ENCODE assay signal across 8 mouse cellular contexts in genomic region chr10:120735722-120736507, GRCm38 (mm10).
DNase-seq lines count a peak whose midpoint lies in the region; ATAC-seq and TF ChIP-seq lines count a peak whose summit lies in the region.

No protein-coding gene starts in this region.

- H3K27me3 ChIP-seq in heart, embryonic 10.5 days (ENCODE audit: insufficient read depth, poor library complexity, severe bottlenecking) = no peaks in the 10 kb centered on the region
- H3K27me3 ChIP-seq in hindbrain, embryonic 12.5 days = no peaks in the 10 kb centered on the region; the same call in 1 of the 2 replicates
- H3K27me3 ChIP-seq in midbrain, embryonic 12.5 days = peaks cover 27% of the 10 kb centered on the region

- H3K9ac ChIP-seq in hindbrain, embryonic 12.5 days = peak overlapping the region; percentile 32
- H3K9ac ChIP-seq in midbrain, embryonic 12.5 days (replicated peaks) = peak overlapping the region; percentile 28

- H3K4me3 ChIP-seq in heart, embryonic 10.5 days = peak overlapping the region; percentile 53
- H3K4me3 ChIP-seq in hindbrain, embryonic 12.5 days = peak overlapping the region; percentile 24
- peak overlapping the region; percentile 35 for H3K4me3 ChIP-seq in midbrain, embryonic 12.5 days
- H3K4me3 ChIP-seq in left cerebral cortex, adult 2 months = no peak overlapping the region

- 5% methylated on average over 25 of the region's 25 CpGs for WGBS in heart, embryonic 10.5 days
- WGBS in hindbrain, embryonic 12.5 days = 7% methylated on average over 25 of the region's 25 CpGs
- 4% methylated on average over 25 of the region's 25 CpGs for WGBS in midbrain, embryonic 12.5 days

- intact Hi-C loops in heart, postnatal 25 days (cut with DNase I) = no loop called here
- intact Hi-C loops in gastrocnemius, postnatal 36 days (cut with DNase I) = no loop called here
- intact Hi-C loops in left cerebral cortex, adult 2 months (cut with DNase I) = no loop called here

- TF ChIP-seq CTCF in left cerebral cortex, adult 2 months (IDR thresholded peaks at IDR 0.05) = no peak

- DNase-seq in heart, embryonic 10.5 days (ENCODE audit: low spot score) = no peak
- DNase-seq in heart, postnatal 25 days (ENCODE audit: low spot score) = no peak
- DNase-seq in embryo, embryonic 10 days (ENCODE audit: low spot score) = peak; percentile 42
- DNase-seq in layer of hippocampus, postnatal 36 days = no peak
- DNase-seq in gastrocnemius, postnatal 36 days = no peak
- DNase-seq in left cerebral cortex, adult 2 months (ENCODE audit: extremely low spot score in 1 of 2, low spot score in 2 of 2) = no peak

- peak overlapping the region; percentile 47 for H3K27ac ChIP-seq in heart, embryonic 10.5 days
- H3K27ac ChIP-seq in hindbrain, embryonic 12.5 days = no peak overlapping the region
- no peak overlapping the region for H3K27ac ChIP-seq in midbrain, embryonic 12.5 days (replicated peaks)
- no peak overlapping the region for H3K27ac ChIP-seq in left cerebral cortex, adult 2 months

- H3K4me1 ChIP-seq in heart, embryonic 10.5 days = peaks cover 15% of the 10 kb centered on the region
- peaks cover 17% of the 10 kb centered on the region for H3K4me1 ChIP-seq in hindbrain, embryonic 12.5 days
- peaks cover 18% of the 10 kb centered on the region for H3K4me1 ChIP-seq in midbrain, embryonic 12.5 days

- no peaks in the 10 kb centered on the region for H3K36me3 ChIP-seq in heart, embryonic 10.5 days
- H3K36me3 ChIP-seq in hindbrain, embryonic 12.5 days = no peaks in the 10 kb centered on the region
- no peaks in the 10 kb centered on the region for H3K36me3 ChIP-seq in midbrain, embryonic 12.5 days

- H3K9me3 ChIP-seq in heart, embryonic 10.5 days = no peaks in the 10 kb centered on the region
- H3K9me3 ChIP-seq in hindbrain, embryonic 12.5 days (replicated peaks) = no peaks in the 10 kb centered on the region
- no peaks in the 10 kb centered on the region for H3K9me3 ChIP-seq in midbrain, embryonic 12.5 days

- ATAC-seq in hindbrain, embryonic 12.5 days (ENCODE audit: low FRiP score) = peak; percentile 43; the same call in 1 of the 2 replicates
- peak; percentile 30; the same call in 1 of the 2 replicates for ATAC-seq in midbrain, embryonic 12.5 days (ENCODE audit: low FRiP score, low read depth)

- peak overlapping the region; percentile 56 for H3K4me2 ChIP-seq in hindbrain, embryonic 12.5 days (replicated peaks)
- H3K4me2 ChIP-seq in midbrain, embryonic 12.5 days (replicated peaks) = peak overlapping the region; percentile 65
